22 mouse cellular contexts compared by ENCODE assay signal in genomic region chr11:120804769-120805168, GRCm38 (mm10).
"Had no signal": no experiment of that assay in that cellular context is flagged by ENCODE, and none has a peak within 500 bp of the region (broad histone marks: within the 10 kb centered on the region; RNA-seq: fewer than 3 reads in every experiment).

No protein-coding gene starts in this region.

- H3K4me3 ChIP-seq: heart, adult 2 months; heart, embryonic 13.5 days; heart, embryonic 15.5 days; hindbrain, embryonic 13.5 days; hindbrain, embryonic 15.5 days; intestine, embryonic 15.5 days; limb, embryonic 13.5 days; limb, embryonic 15.5 days; liver, embryonic 12.5 days had no signal

- H3K4me2 ChIP-seq: heart, embryonic 11.5 days; heart, embryonic 13.5 days; heart, embryonic 15.5 days; hindbrain, embryonic 13.5 days; hindbrain, embryonic 15.5 days; intestine, embryonic 15.5 days; limb, embryonic 13.5 days; limb, embryonic 15.5 days; liver, embryonic 12.5 days had no signal

- H3K27me3 ChIP-seq: heart, embryonic 13.5 days; heart, embryonic 15.5 days; hindbrain, embryonic 13.5 days; hindbrain, embryonic 15.5 days; intestine, embryonic 15.5 days; limb, embryonic 13.5 days; limb, embryonic 15.5 days; liver, embryonic 12.5 days had no signal

- DNase-seq: gastrocnemius, postnatal 14 days; gastrocnemius, postnatal 36 days; heart, adult 11 months; heart, adult 2 months; heart, postnatal 14 days; heart, postnatal 36 days; kidney, adult 18-20 months; kidney, adult 8-10 months; kidney, postnatal 14 days; kidney, postnatal 36 days; layer of hippocampus, adult 9-11 months; layer of hippocampus, postnatal 36 days; left cerebral cortex, postnatal 4 days had no signal
